Mouse (Mus musculus): ENCODE measurements around the gene Fam78b. TPM values are rescaled to one million over a fixed set of nuclear protein-coding genes. Genes with fewer than 3 reads are reported as not detected.

Fam78b gene
- polyA plus RNA-seq, 1 experiment from 2014 or later, result 17.4 TPM

- Histone ChIP-seq H3K9ac (no peak overlapping the region), H3K36me3 (peaks cover 4% of the 10 kb centered on the region; the same call in 1 of the 2 replicates), H3K27ac (no peak overlapping the region), H3K4me1 (no peaks in the 10 kb centered on the region), H3K4me3 (no peak overlapping the region), H3K27me3 (replicated peaks) (no peaks in the 10 kb centered on the region), H3K9me3 (no peaks in the 10 kb centered on the region), H3K4me2 (replicated peaks) (no peak overlapping the region)
- 88% methylated on average over 8 of the region's 8 CpGs for WGBS
- no peak for ATAC-seq (ENCODE audit: low FRiP score, low read depth)
These were observed 74.5 kb downstream of the Fam78b start for GRCm38 (mm10) chr1:167075726-167076125.

GRCm38 (mm10) chr1:167079476-167079875 lies 78.3 kb downstream of the Fam78b start:
- H3K27me3 ChIP-seq (replicated peaks), result no peaks in the 10 kb centered on the region
- no peaks in the 10 kb centered on the region for H3K9me3 ChIP-seq
- ATAC-seq (ENCODE audit: low FRiP score, low read depth), result no peak
- H3K9ac ChIP-seq, result no peak overlapping the region
- peaks cover 13% of the 10 kb centered on the region for H3K4me1 ChIP-seq
- 37% methylated on average over 5 of the region's 5 CpGs for WGBS
- no peak overlapping the region for H3K27ac ChIP-seq
- H3K4me2 ChIP-seq (replicated peaks), result no peak overlapping the region
- H3K36me3 ChIP-seq, result peaks cover 4% of the 10 kb centered on the region; the same call in 1 of the 2 replicates
- no peak overlapping the region for H3K4me3 ChIP-seq

- H3K4me1 ChIP-seq, result peaks cover 13% of the 10 kb centered on the region
- H3K27me3 ChIP-seq (replicated peaks), result no peaks in the 10 kb centered on the region
- ATAC-seq (ENCODE audit: low FRiP score, low read depth), result no peak
- 0 out of 2 replicates have a peak overlapping the region, but pooled peaks have one; percentile 1 for H3K27ac ChIP-seq
- H3K4me2 ChIP-seq (replicated peaks), result no peak overlapping the region
- 48% methylated on average over 3 of the region's 3 CpGs for WGBS
- peaks cover 4% of the 10 kb centered on the region; the same call in 1 of the 2 replicates for H3K36me3 ChIP-seq
- no peak overlapping the region for H3K9ac ChIP-seq
- H3K4me3 ChIP-seq, result no peak overlapping the region
- no peaks in the 10 kb centered on the region for H3K9me3 ChIP-seq
These were observed 80.7 kb downstream of the Fam78b start for GRCm38 (mm10) chr1:167081946-167082345.

GRCm38 (mm10) chr1:167082506-167083100 lies 81.4 kb downstream of the Fam78b start:
- peak overlapping the region; percentile 43; the same call in 1 of the 2 replicates for H3K27ac ChIP-seq
- no peaks in the 10 kb centered on the region for H3K9me3 ChIP-seq
- H3K9ac ChIP-seq, result no peak overlapping the region
- H3K36me3 ChIP-seq, result peaks cover 4% of the 10 kb centered on the region; the same call in 1 of the 2 replicates
- 12% methylated on average over 4 of the region's 4 CpGs for WGBS
- H3K4me2 ChIP-seq (replicated peaks), result no peak overlapping the region
- ATAC-seq (ENCODE audit: low FRiP score, low read depth), result peak; percentile 87
- peaks cover 13% of the 10 kb centered on the region for H3K4me1 ChIP-seq
- no peaks in the 10 kb centered on the region for H3K27me3 ChIP-seq (replicated peaks)
- no peak overlapping the region for H3K4me3 ChIP-seq

- Histone ChIP-seq H3K9ac (no peak overlapping the region), H3K4me2 (replicated peaks) (no peak overlapping the region), H3K36me3 (peaks cover 4% of the 10 kb centered on the region; the same call in 1 of the 2 replicates), H3K27ac (peak overlapping the region; percentile 43; the same call in 1 of the 2 replicates), H3K4me3 (no peak overlapping the region), H3K9me3 (no peaks in the 10 kb centered on the region), H3K27me3 (replicated peaks) (no peaks in the 10 kb centered on the region), H3K4me1 (peaks cover 13% of the 10 kb centered on the region)
- ATAC-seq (ENCODE audit: low FRiP score, low read depth), result no peak
- 49% methylated on average over 2 of the region's 2 CpGs for WGBS
These were observed 82.0 kb downstream of the Fam78b start for GRCm38 (mm10) chr1:167083181-167083580.

- no peak overlapping the region for H3K4me3 ChIP-seq
- H3K4me2 ChIP-seq (replicated peaks), result no peak overlapping the region
- no peak for ATAC-seq (ENCODE audit: low FRiP score, low read depth)
- no peak overlapping the region for H3K27ac ChIP-seq
- H3K4me1 ChIP-seq, result peaks cover 13% of the 10 kb centered on the region
- no peaks in the 10 kb centered on the region for H3K36me3 ChIP-seq
- H3K9me3 ChIP-seq, result no peaks in the 10 kb centered on the region
- no peak overlapping the region for H3K9ac ChIP-seq
- H3K27me3 ChIP-seq (replicated peaks), result no peaks in the 10 kb centered on the region
These were observed 83.1 kb downstream of the Fam78b start for GRCm38 (mm10) chr1:167084330-167084729.

- no peaks in the 10 kb centered on the region for H3K9me3 ChIP-seq
- H3K36me3 ChIP-seq, result no peaks in the 10 kb centered on the region
- no peak overlapping the region for H3K27ac ChIP-seq
- H3K4me1 ChIP-seq, result peaks cover 13% of the 10 kb centered on the region
- ATAC-seq (ENCODE audit: low FRiP score, low read depth), result no peak
- H3K4me3 ChIP-seq, result no peak overlapping the region
- no peak overlapping the region for H3K9ac ChIP-seq
- H3K4me2 ChIP-seq (replicated peaks), result no peak overlapping the region
- no peaks in the 10 kb centered on the region for H3K27me3 ChIP-seq (replicated peaks)
- WGBS, result 70% methylated on average over 4 of the region's 4 CpGs
These were observed 84.2 kb downstream of the Fam78b start for GRCm38 (mm10) chr1:167085461-167085860.

- WGBS, result 92% methylated on average over 6 of the region's 6 CpGs
These were observed 89.2 kb downstream of the Fam78b start for GRCm38 (mm10) chr1:167090466-167090865.

GRCm38 (mm10) chr1:167093551-167093950 lies 92.3 kb downstream of the Fam78b start:
- Histone ChIP-seq H3K9me3 (no peaks in the 10 kb centered on the region), H3K36me3 (no peaks in the 10 kb centered on the region), H3K4me3 (no peak overlapping the region), H3K4me1 (no peaks in the 10 kb centered on the region), H3K4me2 (replicated peaks) (no peak overlapping the region), H3K27ac (no peak overlapping the region), H3K9ac (no peak overlapping the region), H3K27me3 (replicated peaks) (no peaks in the 10 kb centered on the region)
- ATAC-seq (ENCODE audit: low FRiP score, low read depth), result no peak
- WGBS, result 63% methylated on average over 3 of the region's 3 CpGs

More at GRCm38 (mm10) chr1:167090466-167090865, 89.2 kb downstream of the Fam78b start:
- Histone ChIP-seq H3K4me1 (no peaks in the 10 kb centered on the region), H3K9me3 (no peaks in the 10 kb centered on the region), H3K27me3 (replicated peaks) (no peaks in the 10 kb centered on the region), H3K4me3 (no peak overlapping the region), H3K27ac (no peak overlapping the region), H3K9ac (no peak overlapping the region), H3K36me3 (no peaks in the 10 kb centered on the region), H3K4me2 (replicated peaks) (no peak overlapping the region)
- no peak for ATAC-seq (ENCODE audit: low FRiP score, low read depth)

- no peaks in the 10 kb centered on the region for H3K9me3 ChIP-seq
- no peak overlapping the region for H3K27ac ChIP-seq
- H3K4me3 ChIP-seq, result no peak overlapping the region
- no peak for ATAC-seq (ENCODE audit: low FRiP score, low read depth)
- no peaks in the 10 kb centered on the region for H3K36me3 ChIP-seq
- H3K4me1 ChIP-seq, result no peaks in the 10 kb centered on the region
- 81% methylated on average over 10 of the region's 10 CpGs for WGBS
- no peak overlapping the region for H3K4me2 ChIP-seq (replicated peaks)
- no peak overlapping the region for H3K9ac ChIP-seq
- H3K27me3 ChIP-seq (replicated peaks), result no peaks in the 10 kb centered on the region
These were observed 93.5 kb downstream of the Fam78b start for GRCm38 (mm10) chr1:167094589-167095148.

- no peak overlapping the region for H3K4me3 ChIP-seq
- no peaks in the 10 kb centered on the region for H3K36me3 ChIP-seq
- WGBS, result 93% methylated on average over 7 of the region's 7 CpGs
- H3K4me2 ChIP-seq (replicated peaks), result no peak overlapping the region
- ATAC-seq (ENCODE audit: low FRiP score, low read depth), result no peak
- no peaks in the 10 kb centered on the region for H3K9me3 ChIP-seq
- H3K4me1 ChIP-seq, result no peaks in the 10 kb centered on the region
- H3K9ac ChIP-seq, result no peak overlapping the region
- H3K27me3 ChIP-seq (replicated peaks), result no peaks in the 10 kb centered on the region
- no peak overlapping the region for H3K27ac ChIP-seq
These were observed 97.5 kb downstream of the Fam78b start for GRCm38 (mm10) chr1:167098741-167099140.

- no peak overlapping the region for H3K9ac ChIP-seq
- H3K4me2 ChIP-seq (replicated peaks), result no peak overlapping the region
- no peaks in the 10 kb centered on the region for H3K27me3 ChIP-seq (replicated peaks)
- no peaks in the 10 kb centered on the region for H3K36me3 ChIP-seq
- H3K27ac ChIP-seq, result no peak overlapping the region
- H3K9me3 ChIP-seq, result no peaks in the 10 kb centered on the region
- no peak for ATAC-seq (ENCODE audit: low FRiP score, low read depth)
- H3K4me1 ChIP-seq, result no peaks in the 10 kb centered on the region; the same call in 1 of the 2 replicates
- 86% methylated on average over 8 of the region's 8 CpGs for WGBS
- no peak overlapping the region for H3K4me3 ChIP-seq
These were observed 100.8 kb downstream of the Fam78b start for GRCm38 (mm10) chr1:167102046-167102445.

- no peaks in the 10 kb centered on the region; the same call in 1 of the 2 replicates for H3K4me1 ChIP-seq
- no peaks in the 10 kb centered on the region for H3K9me3 ChIP-seq
- no peak overlapping the region for H3K4me3 ChIP-seq
- no peak for ATAC-seq (ENCODE audit: low FRiP score, low read depth)
- H3K4me2 ChIP-seq (replicated peaks), result no peak overlapping the region
- WGBS, result 76% methylated on average over 9 of the region's 9 CpGs
- no peak overlapping the region for H3K9ac ChIP-seq
- H3K36me3 ChIP-seq, result no peaks in the 10 kb centered on the region
- H3K27ac ChIP-seq, result no peak overlapping the region
- no peaks in the 10 kb centered on the region for H3K27me3 ChIP-seq (replicated peaks)
These were observed 101.3 kb downstream of the Fam78b start for GRCm38 (mm10) chr1:167102566-167102965.
